Mouse (Mus musculus) thymus, adult 2 months (tissue): ENCODE measurements around the gene Sirpa. TPM values are rescaled to one million over a fixed set of nuclear protein-coding genes. Genes with fewer than 3 reads are reported as not detected.

Experiments used
- DNase-seq: peaks from one replicate; pipeline ENCODE4 v3.0.0; 2021
- H3K27ac ChIP-seq: fragments of 200-500 bp; 2 replicates; pipeline ENCODE4 v1.5.1; 2012; ENCODE audit warnings: low read length, control low read depth; ENCODE audit not compliant: control insufficient read depth, insufficient read depth
- H3K27me3 ChIP-seq: fragments of 200-500 bp; 2 replicates; pipeline ENCODE4 v1.6.1; 2012; ENCODE audit warnings: mild to moderate bottlenecking, low read length, moderate library complexity, mixed read lengths; ENCODE audit not compliant: control insufficient read depth, insufficient read depth
- H3K36me3 ChIP-seq: fragments of 200-500 bp; 2 replicates; pipeline ENCODE4 v1.6.1; 2012; ENCODE audit warnings: mild to moderate bottlenecking, low read length, moderate library complexity; ENCODE audit not compliant: control insufficient read depth, insufficient read depth
- H3K4me1 ChIP-seq: fragments of 200-500 bp; replicated peaks from 2 replicates; pipeline ENCODE4 v1.6.1; 2012; ENCODE audit warnings: low read length; ENCODE audit not compliant: control insufficient read depth, insufficient read depth
- H3K4me3 ChIP-seq: fragments of 200-500 bp; 2 replicates; pipeline ENCODE4 v1.5.1; 2012; ENCODE audit warnings: mild to moderate bottlenecking, low read length, control low read depth, moderate library complexity; ENCODE audit not compliant: control insufficient read depth, insufficient read depth
- CTCF ChIP-seq: fragments of 200-500 bp; IDR thresholded peaks from 2 replicates; pipeline ENCODE4 v1.5.1; 2012; ENCODE audit warnings: mild to moderate bottlenecking, control low read depth, low read length, moderate library complexity, borderline replicate concordance; ENCODE audit not compliant: control insufficient read depth, poor library complexity, insufficient read depth; ENCODE audit errors: extremely low read depth
- POLR2A ChIP-seq: fragments of 200-500 bp; IDR thresholded peaks from 2 replicates; pipeline ENCODE4 v1.6.1; 2012; ENCODE audit warnings: mild to moderate bottlenecking, low read length, control low read depth, moderate library complexity; ENCODE audit not compliant: control insufficient read depth, poor library complexity, insufficient read depth; ENCODE audit errors: extremely low read depth
- WGBS: fragments of 180-500 bp; shearing (Covaris S2); methylation state at CpG from one replicate; pipeline ENCODE4 v1.1.7; 2018; 5-methylcytosine and 5-hydroxymethylcytosine counted together
- polyA plus RNA-seq: library from polyadenylated mRNA; depleted of rRNA; stranded (reverse); fragments of >200 nt; gene quantifications from 2 replicates; pipeline ENCODE4 v1.2.3, GENCODE M21; 2012

Sirpa gene
- polyA plus RNA-seq, 1 experiment, result 56.0 TPM

GRCm38 (mm10) chr2:129582261-129582660 lies 10.4 kb upstream of the Sirpa start:
- WGBS, result 95% methylated on average over 4 of the region's 4 CpGs
- no peak overlapping the region for H3K27ac ChIP-seq
- H3K4me1 ChIP-seq, result no peaks in the 10 kb centered on the region
- no peaks in the 10 kb centered on the region for H3K36me3 ChIP-seq
- DNase-seq, result no peak
- H3K4me3 ChIP-seq, result no peak overlapping the region
- H3K27me3 ChIP-seq, result no peaks in the 10 kb centered on the region
- TF ChIP-seq POLR2A (no peak), CTCF (no peak)

DNA sequence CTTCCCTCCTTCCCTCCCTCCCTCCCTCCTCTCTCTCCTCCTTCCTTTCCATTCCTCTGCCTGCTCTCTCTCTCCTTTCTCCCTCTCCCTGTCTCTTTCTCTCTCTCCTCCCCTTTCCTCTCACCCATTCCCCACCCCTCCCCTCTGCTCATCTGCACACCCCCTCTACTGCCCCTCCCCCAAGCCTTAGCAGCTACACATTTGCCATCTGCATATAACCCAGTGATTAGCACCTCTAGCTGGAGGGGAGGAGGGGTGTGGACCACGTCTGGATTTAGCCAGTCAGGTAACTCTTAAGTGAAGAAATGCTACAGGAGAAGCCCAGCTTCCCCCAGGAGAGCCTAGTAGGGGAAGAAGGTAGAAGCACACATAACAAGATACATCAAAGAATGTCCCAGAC lies 7.7 kb upstream of the Sirpa start:
- TF ChIP-seq CTCF, result no peak
- no peak for TF ChIP-seq POLR2A
- Histone ChIP-seq H3K36me3 (no peaks in the 10 kb centered on the region), H3K4me1 (no peaks in the 10 kb centered on the region), H3K27ac (no peak overlapping the region), H3K4me3 (no peak overlapping the region), H3K27me3 (no peaks in the 10 kb centered on the region)
- WGBS, result 71% methylated on average over 1 of the region's 1 CpGs
- no peak for DNase-seq

- DNase-seq, result no peak
- Histone ChIP-seq H3K27ac (no peak overlapping the region), H3K4me3 (no peak overlapping the region), H3K4me1 (no peaks in the 10 kb centered on the region), H3K36me3 (no peaks in the 10 kb centered on the region), H3K27me3 (no peaks in the 10 kb centered on the region)
- WGBS, result 68% methylated on average over 11 of the region's 11 CpGs
- TF ChIP-seq POLR2A (no peak), CTCF (no peak)
Measured at GRCm38 (mm10) chr2:129585904-129586514, 6.6 kb upstream of the Sirpa start.

- no peaks in the 10 kb centered on the region for H3K27me3 ChIP-seq
- H3K4me1 ChIP-seq, result no peaks in the 10 kb centered on the region
- DNase-seq, result no peak
- no peak for TF ChIP-seq POLR2A
- TF ChIP-seq CTCF, result no peak
- 85% methylated on average over 3 of the region's 3 CpGs for whole genome bisulfite sequencing
- no peaks in the 10 kb centered on the region for H3K36me3 ChIP-seq
- no peak overlapping the region for H3K27ac ChIP-seq
- H3K4me3 ChIP-seq, result no peak overlapping the region
Measured at GRCm38 (mm10) chr2:129587241-129587640, 5.4 kb upstream of the Sirpa start.

- TF ChIP-seq CTCF (no peak), POLR2A (no peak)
- Histone ChIP-seq H3K27ac (no peak overlapping the region), H3K27me3 (no peaks in the 10 kb centered on the region), H3K36me3 (no peaks in the 10 kb centered on the region), H3K4me1 (no peaks in the 10 kb centered on the region), H3K4me3 (no peak overlapping the region)
- 90% methylated on average over 7 of the region's 7 CpGs for WGBS
- DNase-seq, result no peak
Measured at GRCm38 (mm10) chr2:129587825-129588251, 4.8 kb upstream of the Sirpa start.

GRCm38 (mm10) chr2:129591897-129592296 lies 738 bp upstream of the Sirpa start:
- Histone ChIP-seq H3K27ac (no peak overlapping the region), H3K4me3 (no peak overlapping the region), H3K4me1 (peaks cover 4% of the 10 kb centered on the region; the same call in 1 of the 2 replicates), H3K36me3 (no peaks in the 10 kb centered on the region), H3K27me3 (peaks cover 4% of the 10 kb centered on the region; the same call in 1 of the 2 replicates)
- no peak for DNase-seq
- WGBS, result 91% methylated on average over 4 of the region's 4 CpGs
- no peak for TF ChIP-seq POLR2A
- TF ChIP-seq CTCF, result no peak
